ENCODE assay signal across 19 mouse cellular contexts in the genomic region with DNA sequence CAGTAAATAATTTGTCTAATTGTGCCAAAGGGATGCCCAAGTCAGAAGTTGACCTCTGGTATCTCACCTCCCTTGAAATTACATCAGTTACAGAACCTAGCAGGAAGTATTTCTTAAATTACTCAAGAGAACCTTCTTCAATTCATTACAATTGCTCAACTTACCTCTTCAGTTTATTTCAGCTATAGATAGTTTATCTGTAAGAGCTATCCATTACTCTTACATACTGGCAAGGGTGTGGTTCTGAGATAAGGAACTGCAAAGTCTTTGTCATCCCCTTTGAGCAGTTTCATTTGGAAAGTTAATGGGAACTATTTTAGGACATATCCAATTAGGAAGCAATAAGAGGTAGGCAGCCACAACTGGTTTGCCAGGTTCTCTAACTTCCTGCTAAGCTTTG. TPM values are rescaled to one million over a fixed set of nuclear protein-coding genes. Genes with fewer than 3 reads are reported as not detected.
A peak's percentile ranks its signal among the peaks of the same experiment; 100 is the strongest.
DNase-seq lines count a peak whose midpoint lies in the region; ATAC-seq and TF ChIP-seq lines count a peak whose summit lies in the region.
"Had no signal": no experiment of that assay in that cellular context is flagged by ENCODE, and none has a peak within 500 bp of the region (broad histone marks: within the 10 kb centered on the region; RNA-seq: fewer than 3 reads in every experiment).

A gene (plus strand): TSS at position 176 of the 400 bp plus-strand sequence.

- H3K4me1 ChIP-seq in heart, embryonic 15.5 days (replicated peaks), result peaks cover 10% of the 10 kb centered on the region
- H3K4me1 ChIP-seq in erythroblast, embryonic 14.5 days (ENCODE audit: control insufficient read depth), result peaks cover 25% of the 10 kb centered on the region
- H3K4me1 ChIP-seq in liver, embryonic 13.5 days (replicated peaks), result peaks cover 25% of the 10 kb centered on the region
- peaks cover 9% of the 10 kb centered on the region; the same call in 1 of the 2 replicates for H3K4me1 ChIP-seq in small intestine, adult 2 months (ENCODE audit: control insufficient read depth, insufficient read depth, insufficient read length, low read length)
- H3K4me1 ChIP-seq: embryonic facial prominence, embryonic 10.5 days; limb, embryonic 10.5 days had no signal

- H3K4me2 ChIP-seq in heart, embryonic 15.5 days, result no peak within 1 kb of the TSS
- H3K4me2 ChIP-seq in liver, embryonic 13.5 days, result peak within 1 kb of the TSS; percentile 39

- no peaks in the 10 kb centered on the region for H3K27me3 ChIP-seq in heart, embryonic 15.5 days
- no peaks in the 10 kb centered on the region for H3K27me3 ChIP-seq in erythroblast, embryonic 14.5 days (ENCODE audit: control insufficient read depth)
- H3K27me3 ChIP-seq in liver, embryonic 13.5 days, result no peaks in the 10 kb centered on the region
- no peaks in the 10 kb centered on the region for H3K27me3 ChIP-seq in small intestine, adult 2 months (ENCODE audit: control insufficient read depth, insufficient read depth, low read length)

- no peak for DNase-seq in heart, postnatal 25 days (ENCODE audit: low spot score)
- DNase-seq in liver, embryonic 13.5 days, result no peak
- DNase-seq in right cerebral cortex, postnatal 10 days (ENCODE audit: low spot score in 2 of 2), result no peak
- no peak for DNase-seq in urinary bladder, adult 2 months (ENCODE audit: low spot score)
- DNase-seq in kidney, adult 18-20 months, result no peak
- DNase-seq: cerebellum, postnatal 14 days; lung, adult 2 months; lung, postnatal 4 days; midbrain, embryonic 14.5 days; retina, postnatal 1 day; thymus, adult 18-20 months had no signal

- ATAC-seq in heart, embryonic 15.5 days (replicated peaks; ENCODE audit: insufficient number of reproducible peaks, insufficient read depth, low FRiP score, low read depth), result no peak
- peak; percentile 79 for ATAC-seq in liver, embryonic 13.5 days (ENCODE audit: low read depth)
- ATAC-seq: inflammation-experienced regulatory T-cells, adult 6 months had no signal

- intact Hi-C loops in heart, postnatal 25 days (cut with DNase I), result no loop called here

- peak within 1 kb of the TSS; percentile 17; the same call in 1 of the 2 replicates for H3K27ac ChIP-seq in heart, embryonic 15.5 days
- peak within 1 kb of the TSS; percentile 69 for H3K27ac ChIP-seq in liver, embryonic 13.5 days
- H3K27ac ChIP-seq in small intestine, adult 2 months (ENCODE audit: insufficient read depth, low read depth, low read length), result peak within 1 kb of the TSS; percentile 76
- H3K27ac ChIP-seq: embryonic facial prominence, embryonic 10.5 days; limb, embryonic 10.5 days had no signal

- H3K36me3 ChIP-seq in heart, embryonic 15.5 days, result no peaks in the 10 kb centered on the region
- peaks cover 8% of the 10 kb centered on the region for H3K36me3 ChIP-seq in erythroblast, embryonic 14.5 days (ENCODE audit: control insufficient read depth)
- H3K36me3 ChIP-seq in liver, embryonic 13.5 days, result no peaks in the 10 kb centered on the region
- H3K36me3 ChIP-seq in small intestine, adult 2 months (ENCODE audit: control insufficient read depth, insufficient read depth, low read length), result no peaks in the 10 kb centered on the region; the same call in 1 of the 2 replicates
- H3K36me3 ChIP-seq: embryonic facial prominence, embryonic 10.5 days; limb, embryonic 10.5 days had no signal

- H3K9me3 ChIP-seq in heart, embryonic 15.5 days (replicated peaks), result no peaks in the 10 kb centered on the region
- no peaks in the 10 kb centered on the region for H3K9me3 ChIP-seq in erythroblast, embryonic 14.5 days (ENCODE audit: control insufficient read depth, low read length)
- no peaks in the 10 kb centered on the region for H3K9me3 ChIP-seq in liver, embryonic 13.5 days (replicated peaks)
- H3K9me3 ChIP-seq: embryonic facial prominence, embryonic 10.5 days; limb, embryonic 10.5 days had no signal

- TF ChIP-seq CTCF in small intestine, adult 2 months (IDR thresholded peaks at IDR 0.05; ENCODE audit: extremely low read depth, insufficient read length, insufficient replicate concordance, low read depth, low read length), result no peak

- H3K9ac ChIP-seq in heart, embryonic 15.5 days, result no peak within 1 kb of the TSS
- no peak within 1 kb of the TSS for H3K9ac ChIP-seq in liver, embryonic 13.5 days

- no peak for TF ChIP-seq POLR2A in small intestine, adult 2 months (IDR thresholded peaks at IDR 0.05; ENCODE audit: low read depth, low read length)

- no peak within 1 kb of the TSS for H3K4me3 ChIP-seq in heart, embryonic 15.5 days
- H3K4me3 ChIP-seq in erythroblast, embryonic 14.5 days (replicated peaks), result peak within 1 kb of the TSS; percentile 3
- H3K4me3 ChIP-seq in liver, embryonic 13.5 days (replicated peaks), result no peak within 1 kb of the TSS
- H3K4me3 ChIP-seq in small intestine, adult 2 months (ENCODE audit: low read depth, low read length), result peak within 1 kb of the TSS; percentile 4; the same call in 1 of the 2 replicates
- H3K4me3 ChIP-seq: embryonic facial prominence, embryonic 10.5 days; limb, embryonic 10.5 days had no signal

RNA-seq across cellular contexts. Expression of the gene that starts here (rescaled TPM):
- polyA plus RNA-seq in heart, embryonic 15.5 days (2015; fragmentation: Nextera tagmentation; extraction: Ambion mirVana), result 0.26 and 0.46 TPM in 2 replicates
- not detected for total RNA-seq in heart, postnatal 25 days (2021)
- polyA plus RNA-seq in erythroblast, embryonic 14.5 days (2012), result 0.06 and 0.15 TPM in 2 replicates
- 1.9 and 2.1 TPM in 2 replicates for polyA plus RNA-seq in liver, embryonic 13.5 days (2015; fragmentation: Nextera tagmentation; extraction: Ambion mirVana)
- 0.66 and 23.5 TPM in 2 replicates for polyA plus RNA-seq in small intestine, adult 2 months (2012; rRNA removed)
- 0.18 and 0.19 TPM in 2 replicates for polyA plus RNA-seq in urinary bladder, adult 2 months (2012; rRNA removed)
- total RNA-seq: gastrocnemius, adult 8-10 months had no signal
- polyA plus RNA-seq: kidney, embryonic 16.5 days; lung, adult 2 months had no signal

Comparison
In these comparisons a context has a peak if more than half of its experiments do, and no peak if none do; other contexts are left out.
1. H3K27ac ChIP-seq: peak in every context shown above with its lines; median percentile 76 in small intestine, adult 2 months; 69 in liver, embryonic 13.5 days; 17 in heart, embryonic 15.5 days.
2. H3K4me3 ChIP-seq: peak in erythroblast, embryonic 14.5 days (single experiment) and small intestine, adult 2 months (single experiment); none in heart, embryonic 15.5 days (single experiment) and liver, embryonic 13.5 days (single experiment).